Mouse (Mus musculus): Measurements from ENCODE around the gene Tshb. TPM values are rescaled to one million over a fixed set of nuclear protein-coding genes. Genes with fewer than 3 reads are reported as not detected.

Gene Tshb
- polyA plus RNA-seq, 1 experiment: not detected

DNA sequence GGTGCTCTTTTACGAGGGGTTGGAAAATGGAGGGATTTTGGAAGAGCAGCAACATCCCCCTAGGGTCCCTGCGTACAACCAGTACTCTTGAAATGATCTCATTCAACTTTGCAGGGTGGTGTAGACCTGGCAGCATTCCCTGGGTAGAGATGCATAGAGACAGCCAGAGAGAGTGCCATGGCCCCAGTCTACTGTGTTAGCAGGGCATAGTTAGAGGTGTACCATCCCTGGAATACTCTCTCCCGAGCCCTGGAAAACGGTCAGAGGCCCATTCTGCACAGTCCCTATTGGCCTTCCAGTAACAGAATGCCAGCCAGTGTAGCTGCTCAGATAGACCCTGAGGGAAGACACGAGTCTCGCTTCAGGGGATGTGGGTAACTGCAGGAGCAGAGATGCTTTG, 46.9 kb downstream of the Tshb start:
- TF ChIP-seq CTCF (IDR thresholded peaks at IDR 0.05; ENCODE audit: control insufficient read depth, insufficient read depth, low read length) (no peak), POLR2A (IDR thresholded peaks at IDR 0.05; ENCODE audit: borderline replicate concordance, control insufficient read depth, low read depth, low read length) (no peak)
- H3K4me3 ChIP-seq (replicated peaks; ENCODE audit: control insufficient read depth, low read depth, low read length): peak overlapping the region; percentile 36
- no peak overlapping the region for H3K27ac ChIP-seq (ENCODE audit: control insufficient read depth, insufficient read depth, low read depth, low read length, poor library complexity)
- H3K4me1 ChIP-seq (ENCODE audit: control insufficient read depth, insufficient read depth, low read length): peaks cover 7% of the 10 kb centered on the region; the same call in 1 of the 2 replicates
- WGBS: 47% methylated on average over 6 of the region's 6 CpGs

DNA sequence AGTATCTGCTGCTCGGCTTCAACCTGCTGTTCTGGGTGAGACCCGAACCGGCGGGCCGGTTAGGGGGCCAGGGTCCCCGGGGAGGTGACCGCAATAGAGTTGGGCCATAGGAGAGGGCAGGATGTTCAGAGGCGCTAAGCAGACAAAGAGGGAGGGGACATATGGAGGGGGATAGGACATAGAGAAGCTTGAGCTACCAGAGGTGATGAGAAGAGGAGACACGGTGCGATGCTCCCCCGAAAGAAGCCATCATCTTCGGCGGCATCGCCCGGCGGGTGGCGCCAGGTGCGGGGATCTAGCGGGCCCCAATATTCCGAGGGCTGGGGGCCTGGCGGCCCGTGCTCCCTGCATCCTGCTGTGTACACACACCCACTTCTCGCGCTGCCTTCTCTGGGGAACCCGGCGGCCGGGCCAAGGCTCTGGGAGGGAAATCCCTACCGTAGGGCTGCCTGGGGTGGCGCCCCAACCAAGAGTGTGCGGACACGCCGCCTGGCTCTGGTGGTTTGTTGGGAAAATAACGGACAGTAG, 47.4 kb downstream of the Tshb start:
- Histone ChIP-seq H3K4me1 (ENCODE audit: control insufficient read depth, insufficient read depth, low read length) (peaks cover 7% of the 10 kb centered on the region; the same call in 1 of the 2 replicates), H3K27ac (ENCODE audit: control insufficient read depth, insufficient read depth, low read depth, low read length, poor library complexity) (peak overlapping the region; percentile 46; the same call in 1 of the 2 replicates), H3K4me3 (replicated peaks; ENCODE audit: control insufficient read depth, low read depth, low read length) (peak overlapping the region; percentile 77)
- under 1% methylated on average over 33 of the region's 33 CpGs for WGBS
- TF ChIP-seq POLR2A (IDR thresholded peaks at IDR 0.05; ENCODE audit: borderline replicate concordance, control insufficient read depth, low read depth, low read length): no peak
- TF ChIP-seq CTCF (IDR thresholded peaks at IDR 0.05; ENCODE audit: control insufficient read depth, insufficient read depth, low read length): no peak

DNA sequence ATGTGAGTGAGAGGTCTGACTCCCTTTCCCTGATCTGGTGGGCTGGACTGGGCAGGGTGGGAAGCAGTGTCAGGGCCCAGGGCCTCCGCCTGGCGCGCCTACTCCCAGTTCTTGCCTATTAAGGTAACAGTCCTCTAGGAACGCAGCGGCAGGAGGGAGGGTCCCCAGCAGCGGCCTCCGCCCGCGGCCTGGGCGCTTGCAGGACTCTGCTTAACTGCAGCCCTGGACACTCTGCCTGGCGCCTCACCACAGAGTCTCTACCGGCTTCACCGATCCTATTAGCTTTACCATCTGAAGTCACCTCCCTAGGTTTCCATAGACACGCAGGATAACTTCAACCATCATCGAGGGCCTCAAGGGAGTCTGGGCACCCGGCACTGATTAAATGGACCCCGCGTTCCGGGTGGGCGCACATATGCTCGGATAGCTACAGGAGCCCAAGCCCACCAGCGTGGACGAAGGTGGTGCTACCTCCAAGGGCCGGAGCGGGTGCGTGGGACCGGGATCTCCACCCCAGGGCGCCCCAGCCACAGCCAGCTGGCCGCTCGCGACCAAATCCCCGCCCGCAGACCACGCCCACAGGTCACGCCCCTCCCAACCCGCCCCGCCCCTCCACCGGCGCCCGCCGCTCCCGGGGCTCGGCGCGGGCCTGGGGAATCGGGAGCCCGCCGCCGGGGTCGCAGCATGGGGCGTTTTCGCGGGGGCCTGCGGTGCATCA, 48.0 kb downstream of the Tshb start, which contains the start of gene Tspan2:
Gene Tspan2, plus strand, starts transcription at position 217 of the 718 bp plus-strand sequence.
- TF ChIP-seq CTCF (IDR thresholded peaks at IDR 0.05; ENCODE audit: control insufficient read depth, insufficient read depth, low read length) (no peak), POLR2A (IDR thresholded peaks at IDR 0.05; ENCODE audit: borderline replicate concordance, control insufficient read depth, low read depth, low read length) (peak; percentile 28; the same call in 1 of the 2 replicates)
- H3K4me3 ChIP-seq (replicated peaks; ENCODE audit: control insufficient read depth, low read depth, low read length): peak within 1 kb of the TSS; percentile 77
- WGBS: 6% methylated on average over 54 of the region's 54 CpGs
- peaks cover 10% of the 10 kb centered on the region for H3K4me1 ChIP-seq (ENCODE audit: control insufficient read depth, insufficient read depth, low read length)
- H3K27ac ChIP-seq (ENCODE audit: control insufficient read depth, insufficient read depth, low read depth, low read length, poor library complexity): peak within 1 kb of the TSS; percentile 46; the same call in 1 of the 2 replicates

DNA sequence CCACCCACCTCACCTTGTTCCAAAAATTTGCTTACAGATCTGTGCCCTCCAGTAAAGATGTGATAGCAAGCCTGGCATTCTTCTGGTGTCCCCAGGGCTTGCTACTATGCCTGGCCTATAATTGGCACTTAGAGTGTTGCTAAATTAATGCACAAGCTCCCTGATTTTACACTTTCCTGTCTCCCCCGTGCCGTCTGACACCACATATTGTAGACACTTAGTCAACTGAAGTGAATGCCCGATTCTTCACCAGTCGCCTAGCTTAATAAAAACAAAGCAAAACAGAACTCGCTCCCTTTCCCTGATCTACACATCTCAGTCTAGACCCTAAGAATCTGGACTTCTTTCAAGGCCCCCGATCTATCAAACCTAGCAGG, 48.6 kb downstream of the Tshb start:
- no peak overlapping the region for H3K4me3 ChIP-seq (replicated peaks; ENCODE audit: control insufficient read depth, low read depth, low read length)
- 56% methylated on average over 6 of the region's 6 CpGs for WGBS

DNA sequence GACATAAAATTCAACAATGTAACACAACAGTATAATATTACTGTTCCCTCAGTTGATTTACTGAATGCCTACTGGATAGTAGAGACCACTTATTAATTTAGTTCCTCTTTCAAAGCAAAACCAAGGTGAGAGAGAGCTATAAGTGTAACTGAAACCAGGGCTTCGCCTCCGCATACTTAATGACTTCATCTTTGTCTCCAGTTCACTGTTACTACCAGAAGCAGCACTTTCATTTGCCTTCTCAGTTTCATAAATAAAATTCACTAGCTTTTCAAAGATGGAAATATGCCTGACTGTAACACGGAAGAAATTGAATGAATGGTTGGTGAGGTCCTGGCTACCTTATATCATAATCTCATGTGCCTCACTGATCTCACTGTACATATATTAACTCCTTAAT, 49.5 kb downstream of the Tshb start:
- no peak overlapping the region for H3K4me3 ChIP-seq (replicated peaks; ENCODE audit: control insufficient read depth, low read depth, low read length)
- WGBS: 19% methylated on average over 3 of the region's 3 CpGs
- peaks cover 10% of the 10 kb centered on the region for H3K4me1 ChIP-seq (ENCODE audit: control insufficient read depth, insufficient read depth, low read length)
- no peak overlapping the region for H3K27ac ChIP-seq (ENCODE audit: control insufficient read depth, insufficient read depth, low read depth, low read length, poor library complexity)
- TF ChIP-seq POLR2A (IDR thresholded peaks at IDR 0.05; ENCODE audit: borderline replicate concordance, control insufficient read depth, low read depth, low read length): no peak
- TF ChIP-seq CTCF (IDR thresholded peaks at IDR 0.05; ENCODE audit: control insufficient read depth, insufficient read depth, low read length): no peak

More for the DNA sequence above, 48.6 kb downstream of the Tshb start:
- peaks cover 10% of the 10 kb centered on the region for H3K4me1 ChIP-seq (ENCODE audit: control insufficient read depth, insufficient read depth, low read length)
- no peak overlapping the region for H3K27ac ChIP-seq (ENCODE audit: control insufficient read depth, insufficient read depth, low read depth, low read length, poor library complexity)
- no peak for TF ChIP-seq POLR2A (IDR thresholded peaks at IDR 0.05; ENCODE audit: borderline replicate concordance, control insufficient read depth, low read depth, low read length)
- TF ChIP-seq CTCF (IDR thresholded peaks at IDR 0.05; ENCODE audit: control insufficient read depth, insufficient read depth, low read length): no peak

DNA sequence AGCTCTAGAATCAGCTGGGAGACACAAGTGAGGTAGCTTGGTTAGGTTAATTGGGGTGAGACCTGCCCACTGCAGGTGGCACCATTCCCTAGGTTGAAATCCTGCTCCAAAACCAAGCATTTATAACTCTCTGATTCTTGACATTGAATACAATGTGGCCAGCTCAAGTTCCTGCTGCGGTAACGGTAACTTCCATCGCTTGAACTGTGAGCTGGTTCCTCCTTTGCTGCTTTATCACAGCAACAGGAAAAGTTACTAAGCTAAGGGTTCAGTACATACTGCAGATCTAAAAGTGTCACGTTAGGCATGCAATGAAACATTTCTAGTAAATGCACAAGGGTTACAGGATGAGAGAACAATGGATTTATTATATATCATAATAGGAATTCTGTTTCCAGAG, 49.9 kb downstream of the Tshb start:
- TF ChIP-seq POLR2A (IDR thresholded peaks at IDR 0.05; ENCODE audit: borderline replicate concordance, control insufficient read depth, low read depth, low read length): no peak
- no peak for TF ChIP-seq CTCF (IDR thresholded peaks at IDR 0.05; ENCODE audit: control insufficient read depth, insufficient read depth, low read length)
- Histone ChIP-seq H3K4me3 (replicated peaks; ENCODE audit: control insufficient read depth, low read depth, low read length) (no peak overlapping the region), H3K27ac (ENCODE audit: control insufficient read depth, insufficient read depth, low read depth, low read length, poor library complexity) (no peak overlapping the region; the same call in 1 of the 2 replicates), H3K4me1 (ENCODE audit: control insufficient read depth, insufficient read depth, low read length) (peaks cover 10% of the 10 kb centered on the region)
- WGBS: 2% methylated on average over 4 of the region's 4 CpGs

DNA sequence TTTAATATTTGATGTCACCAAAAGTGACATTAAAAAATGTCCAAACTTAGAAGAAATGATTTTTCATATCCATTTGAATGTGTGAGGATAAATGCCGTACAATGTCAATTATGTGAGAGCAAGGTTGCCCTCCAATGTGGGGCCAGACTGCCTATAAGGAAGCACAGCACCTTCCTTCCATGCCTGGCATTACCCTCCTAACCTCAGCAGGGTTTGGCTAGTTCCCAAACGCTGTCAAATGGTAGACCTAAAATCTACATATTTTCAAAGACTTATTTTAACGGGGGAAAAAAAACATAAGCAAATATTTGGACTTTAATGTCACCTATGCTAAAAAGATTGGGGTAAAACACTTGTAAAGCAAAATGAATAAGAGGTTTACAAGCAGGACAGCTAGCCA, 51.4 kb downstream of the Tshb start:
- Histone ChIP-seq H3K4me1 (ENCODE audit: control insufficient read depth, insufficient read depth, low read length) (peaks cover 7% of the 10 kb centered on the region), H3K27ac (ENCODE audit: control insufficient read depth, insufficient read depth, low read depth, low read length, poor library complexity) (no peak overlapping the region), H3K4me3 (replicated peaks; ENCODE audit: control insufficient read depth, low read depth, low read length) (no peak overlapping the region)
- no peak for TF ChIP-seq POLR2A (IDR thresholded peaks at IDR 0.05; ENCODE audit: borderline replicate concordance, control insufficient read depth, low read depth, low read length)
- TF ChIP-seq CTCF (IDR thresholded peaks at IDR 0.05; ENCODE audit: control insufficient read depth, insufficient read depth, low read length): no peak
- 16% methylated on average over 3 of the region's 3 CpGs for WGBS

DNA sequence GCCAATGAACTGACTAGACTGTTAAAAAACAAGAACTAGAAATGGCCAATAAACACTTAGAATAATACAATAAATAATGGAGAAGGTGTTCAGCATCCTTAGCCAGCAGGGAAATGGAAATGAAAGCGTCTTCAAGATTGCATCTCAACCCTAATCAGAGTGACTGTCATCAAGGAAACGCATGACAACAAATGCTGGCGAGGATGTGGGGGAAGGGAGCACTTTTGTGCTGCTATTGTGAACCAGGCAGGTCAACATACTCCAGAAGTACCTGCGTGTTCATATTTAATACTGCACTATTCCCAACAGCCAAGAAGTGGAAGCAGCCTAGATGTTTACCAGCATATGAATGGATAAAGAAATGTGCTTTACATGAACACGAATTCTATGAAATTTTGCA, 53.1 kb downstream of the Tshb start:
- TF ChIP-seq POLR2A (IDR thresholded peaks at IDR 0.05; ENCODE audit: borderline replicate concordance, control insufficient read depth, low read depth, low read length) (no peak), CTCF (IDR thresholded peaks at IDR 0.05; ENCODE audit: control insufficient read depth, insufficient read depth, low read length) (no peak)
- 54% methylated on average over 5 of the region's 5 CpGs for WGBS
- H3K4me3 ChIP-seq (replicated peaks; ENCODE audit: control insufficient read depth, low read depth, low read length): no peak overlapping the region
- no peak overlapping the region for H3K27ac ChIP-seq (ENCODE audit: control insufficient read depth, insufficient read depth, low read depth, low read length, poor library complexity)
- peaks cover 7% of the 10 kb centered on the region for H3K4me1 ChIP-seq (ENCODE audit: control insufficient read depth, insufficient read depth, low read length)

Other genes starting within 250 kb of the Tshb start
- gene Tspan2, start 48.2 kb downstream of the Tshb start, polyA plus RNA-seq (2011; ENCODE audit: insufficient read depth, insufficient read length, low replicate concordance, missing spikeins): 2.1 and 6.6 TPM in 2 replicates
- gene Sycp1, start 153.4 kb upstream of the Tshb start, polyA plus RNA-seq (2011; ENCODE audit: insufficient read depth, insufficient read length, low replicate concordance, missing spikeins): 4.2 TPM in 1 of 2 replicates, not detected in the other
- 0.52 TPM in 1 of 2 replicates, not detected in the other for gene Nr1h5, start 181.4 kb upstream of the Tshb start, polyA plus RNA-seq (2011; ENCODE audit: insufficient read depth, insufficient read length, low replicate concordance, missing spikeins)
- gene Sike1, start 213.0 kb upstream of the Tshb start, polyA plus RNA-seq (2011; ENCODE audit: insufficient read depth, insufficient read length, low replicate concordance, missing spikeins): 8.4 and 18.8 TPM in 2 replicates
- 72.4 and 116 TPM in 2 replicates for gene Csde1, start 237.7 kb upstream of the Tshb start, polyA plus RNA-seq (2011; ENCODE audit: insufficient read depth, insufficient read length, low replicate concordance, missing spikeins)